Mouse (Mus musculus) heart, postnatal 14 days (tissue): Measurements from ENCODE around the gene Ctrc. TPM values are rescaled to one million over a fixed set of nuclear protein-coding genes. Genes with fewer than 3 reads are reported as not detected.

Experiments
- DNase-seq, 2 experiments: peaks; one replicate each; pipeline ENCODE4 v3.0.0; 2021 to 2022
- intact Hi-C: fragments of 180-260 bp; cut with DNase I; formaldehyde crosslinking; loops from one replicate; pipeline ENCODE4 v1.15.1; 2025
- total RNA-seq, 2 experiments: library from RNA; stranded (reverse); gene quantifications; 2 replicates each; pipeline ENCODE4 v1.2.3; 2021

Gene Ctrc
- total RNA-seq, 2 experiments from 2014 or later: not detected

- intact Hi-C loops: no loop called here
- no peak for DNase-seq
Measured at GRCm38 (mm10) chr4:141827401-141827800, 18.8 kb downstream of the Ctrc start.

- DNase-seq: no peak
- intact Hi-C loops: no loop called here
Measured at GRCm38 (mm10) chr4:141826060-141826459, 20.1 kb downstream of the Ctrc start, which contains the start of gene Cela2a. Cela2a (minus strand) TSS chr4:141826160.

GRCm38 (mm10) chr4:141822979-141823378 is 23.2 kb downstream of the Ctrc start:
- DNase-seq: peak in 1 of 2 experiments; percentile 12
- intact Hi-C loops: no loop called here

GRCm38 (mm10) chr4:141822089-141822488 is 24.1 kb downstream of the Ctrc start:
- intact Hi-C loops: no loop called here

GRCm38 (mm10) chr4:141821178-141821577 is 25.0 kb downstream of the Ctrc start:
- no peak for DNase-seq
- intact Hi-C loops: no loop called here

More at GRCm38 (mm10) chr4:141822089-141822488, 24.1 kb downstream of the Ctrc start:
- DNase-seq: peak; percentile 20 to 52

GRCm38 (mm10) chr4:141819316-141819715 is 26.8 kb downstream of the Ctrc start:
- DNase-seq: no peak
- intact Hi-C loops: no loop called here

GRCm38 (mm10) chr4:141818861-141819260 is 27.3 kb downstream of the Ctrc start:
- intact Hi-C loops: no loop called here
- no peak for DNase-seq

GRCm38 (mm10) chr4:141817706-141818105 is 28.5 kb downstream of the Ctrc start:
- DNase-seq: no peak
- intact Hi-C loops: no loop called here

GRCm38 (mm10) chr4:141816776-141817655 is 29.1 kb downstream of the Ctrc start:
- intact Hi-C loops: no loop called here

GRCm38 (mm10) chr4:141816267-141816666 is 29.9 kb downstream of the Ctrc start:
- DNase-seq: no peak
- intact Hi-C loops: no loop called here

More at GRCm38 (mm10) chr4:141816776-141817655, 29.1 kb downstream of the Ctrc start:
- no peak for DNase-seq

- intact Hi-C loops: no loop called here
- DNase-seq: no peak
Measured at GRCm38 (mm10) chr4:141811375-141811774, 34.8 kb downstream of the Ctrc start.

- no peak for DNase-seq
- intact Hi-C loops: no loop called here
Measured at GRCm38 (mm10) chr4:141810975-141811374, 35.2 kb downstream of the Ctrc start.

- peak in 1 of 2 experiments; percentile 23 for DNase-seq
- intact Hi-C loops: no loop called here
Measured at GRCm38 (mm10) chr4:141809850-141810464, 36.2 kb downstream of the Ctrc start.

- intact Hi-C loops: no loop called here
- no peak for DNase-seq
Measured at GRCm38 (mm10) chr4:141805886-141806285, 40.3 kb downstream of the Ctrc start.

GRCm38 (mm10) chr4:141804105-141804504 is 42.1 kb downstream of the Ctrc start:
- no peak for DNase-seq
- intact Hi-C loops: no loop called here

GRCm38 (mm10) chr4:141797545-141797944 is 48.6 kb downstream of the Ctrc start:
- DNase-seq: no peak
- intact Hi-C loops: no loop called here

- intact Hi-C loops: no loop called here
Measured at GRCm38 (mm10) chr4:141796954-141797353, 49.2 kb downstream of the Ctrc start.

GRCm38 (mm10) chr4:141796356-141796755 is 49.8 kb downstream of the Ctrc start:
- intact Hi-C loops: no loop called here
- no peak for DNase-seq

More at GRCm38 (mm10) chr4:141796954-141797353, 49.2 kb downstream of the Ctrc start:
- no peak for DNase-seq

GRCm38 (mm10) chr4:141794152-141794535 is 52.0 kb downstream of the Ctrc start:
- intact Hi-C loops: no loop called here
- DNase-seq: no peak

- intact Hi-C loops: no loop called here
- peak; percentile 98 to 99 for DNase-seq
Measured at GRCm38 (mm10) chr4:141793282-141794151, 52.6 kb downstream of the Ctrc start, which contains the start of gene Casp9. Casp9 (plus strand) TSS chr4:141793612.
